Mouse (Mus musculus): ENCODE results near the gene Ankar.

Ankar gene

GRCm38 (mm10) chr1:72700479-72700878 is at the start of gene Ankar:
Ankar (minus strand) TSS chr1:72700579.
- no peak for DNase-seq (ENCODE audit: low read depth)

- DNase-seq (ENCODE audit: low read depth): no peak
Observed at GRCm38 (mm10) chr1:72746382-72746781, 46.0 kb upstream of the Ankar start.

- DNase-seq (ENCODE audit: low read depth): no peak
Observed at GRCm38 (mm10) chr1:72744816-72745506, 44.6 kb upstream of the Ankar start.

GRCm38 (mm10) chr1:72741406-72741805 is 41.0 kb upstream of the Ankar start:
- no peak for DNase-seq (ENCODE audit: low read depth)

GRCm38 (mm10) chr1:72739681-72740063 is 39.3 kb upstream of the Ankar start:
- DNase-seq (ENCODE audit: low read depth): no peak

- DNase-seq (ENCODE audit: low read depth): no peak
Observed at GRCm38 (mm10) chr1:72738946-72739680, 38.7 kb upstream of the Ankar start.

GRCm38 (mm10) chr1:72736397-72737125 is 36.2 kb upstream of the Ankar start:
- no peak for DNase-seq (ENCODE audit: low read depth)

GRCm38 (mm10) chr1:72733191-72733691 is 32.9 kb upstream of the Ankar start:
- DNase-seq (ENCODE audit: low read depth): no peak

- no peak for DNase-seq (ENCODE audit: low read depth)
Observed at GRCm38 (mm10) chr1:72730126-72730525, 29.7 kb upstream of the Ankar start.

GRCm38 (mm10) chr1:72728781-72729180 is 28.4 kb upstream of the Ankar start:
- DNase-seq (ENCODE audit: low read depth): no peak

- DNase-seq (ENCODE audit: low read depth): no peak
Observed at GRCm38 (mm10) chr1:72725941-72726340, 25.6 kb upstream of the Ankar start.

- DNase-seq (ENCODE audit: low read depth): no peak
Observed at GRCm38 (mm10) chr1:72724354-72724753, 24.0 kb upstream of the Ankar start.

- no peak for DNase-seq (ENCODE audit: low read depth)
Observed at GRCm38 (mm10) chr1:72722646-72723045, 22.3 kb upstream of the Ankar start.

- no peak for DNase-seq (ENCODE audit: low read depth)
Observed at GRCm38 (mm10) chr1:72720115-72720725, 19.8 kb upstream of the Ankar start.

- peak; percentile 76 for DNase-seq (ENCODE audit: low read depth)
Observed at GRCm38 (mm10) chr1:72718846-72719245, 18.5 kb upstream of the Ankar start.

GRCm38 (mm10) chr1:72717540-72717939 is 17.2 kb upstream of the Ankar start:
- DNase-seq (ENCODE audit: low read depth): no peak

- DNase-seq (ENCODE audit: low read depth): peak; percentile 79
Observed at GRCm38 (mm10) chr1:72716926-72717325, 16.5 kb upstream of the Ankar start.

- DNase-seq (ENCODE audit: low read depth): no peak
Observed at GRCm38 (mm10) chr1:72716421-72716820, 16.0 kb upstream of the Ankar start.

- no peak for DNase-seq (ENCODE audit: low read depth)
Observed at GRCm38 (mm10) chr1:72715593-72716361, 15.4 kb upstream of the Ankar start.

GRCm38 (mm10) chr1:72715065-72715464 is 14.7 kb upstream of the Ankar start:
- no peak for DNase-seq (ENCODE audit: low read depth)

- DNase-seq (ENCODE audit: low read depth): no peak
Observed at GRCm38 (mm10) chr1:72714547-72714946, 14.2 kb upstream of the Ankar start.
